Mouse (Mus musculus) intestine, postnatal 0 days (tissue): ENCODE measurements around the gene Rnf220. TPM values are rescaled to one million over a fixed set of nuclear protein-coding genes. Genes with fewer than 3 reads are reported as not detected.

Source experiments
- ATAC-seq: fragments of 200-750 bp; cut with Nextera tagmentation; 2 replicates; pipeline ENCODE4 v1.8.0; 2017; ENCODE audit warnings: mild to moderate bottlenecking, moderate TSS enrichment, moderate library complexity
- H3K27ac ChIP-seq: fragments of 300-500 bp; sonication (generic); 2 replicates; pipeline ENCODE4 v1.5.1; 2014; ENCODE audit warnings: mild to moderate bottlenecking, low read depth, low read length, moderate library complexity
- H3K27me3 ChIP-seq: fragments of 300-500 bp; sonication (generic); replicated peaks from 2 replicates; pipeline ENCODE4 v1.6.1; 2014; ENCODE audit warnings: low read length, mixed read lengths; ENCODE audit not compliant: control insufficient read depth, insufficient read depth
- H3K36me3 ChIP-seq: fragments of 300-500 bp; sonication (generic); 2 replicates; pipeline ENCODE4 v1.6.1; 2014; ENCODE audit warnings: mild to moderate bottlenecking, moderate library complexity; ENCODE audit not compliant: control insufficient read depth, insufficient read depth
- H3K4me1 ChIP-seq: fragments of 300-500 bp; sonication (generic); replicated peaks from 2 replicates; pipeline ENCODE4 v1.6.1; 2014; ENCODE audit warnings: antibody characterized with exemption, low read length, mixed read lengths; ENCODE audit not compliant: control insufficient read depth, insufficient read depth
- H3K4me2 ChIP-seq: fragments of 300-500 bp; sonication (generic); replicated peaks from 2 replicates; pipeline ENCODE4 v1.6.1; 2014; ENCODE audit warnings: low read depth, mild to moderate bottlenecking, moderate library complexity
- H3K4me3 ChIP-seq: fragments of 300-500 bp; sonication (generic); 2 replicates; pipeline ENCODE4 v1.5.1; 2014; ENCODE audit warnings: low read depth, low read length
- H3K9ac ChIP-seq: fragments of 300-500 bp; sonication (generic); 2 replicates; pipeline ENCODE4 v1.6.1; 2014; ENCODE audit warnings: mild to moderate bottlenecking, low read depth, low read length
- H3K9me3 ChIP-seq: fragments of 300-500 bp; sonication (generic); 2 replicates; pipeline ENCODE4 v1.6.1; 2016; ENCODE audit warnings: mixed run types; ENCODE audit not compliant: control insufficient read depth
- CTCF ChIP-seq: sonication (generic); IDR thresholded peaks from 2 replicates; pipeline ENCODE4 v1.5.1; 2016; ENCODE audit warnings: low read depth, mild to moderate bottlenecking, control low read depth, antibody characterized with exemption, moderate library complexity
- WGBS: fragments of 180-500 bp; shearing (Covaris S2); extraction: QIAGEN DNeasy Blood & Tissue Kit; methylation state at CpG from one replicate; pipeline ENCODE4 v1.1.7; 2014; 5-methylcytosine and 5-hydroxymethylcytosine counted together
- polyA plus RNA-seq: library from polyadenylated mRNA; unstranded; fragments of >200 nt; fragmentation: Nextera tagmentation; extraction: Ambion mirVana; gene quantifications from 2 replicates; pipeline ENCODE4 v1.2.1, GENCODE M21; 2015

The Rnf220 gene
- polyA plus RNA-seq, 1 experiment from 2014 or later: 35.9 TPM

GRCm38 (mm10) chr4:117323515-117324344 lies 173.1 kb downstream of the Rnf220 start:
- Histone ChIP-seq H3K4me1 (no peaks in the 10 kb centered on the region), H3K36me3 (no peaks in the 10 kb centered on the region), H3K9me3 (no peaks in the 10 kb centered on the region), H3K9ac (no peak overlapping the region), H3K27ac (no peak overlapping the region), H3K4me2 (no peak overlapping the region), H3K27me3 (peaks cover 75% of the 10 kb centered on the region), H3K4me3 (no peak overlapping the region)
- peak; percentile 95 for TF ChIP-seq CTCF
- WGBS: 29% methylated on average over 14 of the region's 14 CpGs
- 0 out of 2 replicates have a peak, but pooled peaks have one; percentile 26 for ATAC-seq

- TF ChIP-seq CTCF: no peak
- ATAC-seq: no peak
- no peaks in the 10 kb centered on the region for H3K36me3 ChIP-seq
- 84% methylated on average over 5 of the region's 5 CpGs for WGBS
- H3K9ac ChIP-seq: no peak overlapping the region
- H3K27me3 ChIP-seq: peaks cover 76% of the 10 kb centered on the region
- no peaks in the 10 kb centered on the region for H3K9me3 ChIP-seq
- no peaks in the 10 kb centered on the region for H3K4me1 ChIP-seq
- H3K4me2 ChIP-seq: no peak overlapping the region
- H3K27ac ChIP-seq: no peak overlapping the region
- H3K4me3 ChIP-seq: no peak overlapping the region
Measured at GRCm38 (mm10) chr4:117321011-117321410, 175.8 kb downstream of the Rnf220 start.

GRCm38 (mm10) chr4:117318508-117318907 lies 178.3 kb downstream of the Rnf220 start:
- Histone ChIP-seq H3K4me1 (no peaks in the 10 kb centered on the region), H3K4me3 (no peak overlapping the region), H3K36me3 (no peaks in the 10 kb centered on the region), H3K9ac (no peak overlapping the region), H3K4me2 (no peak overlapping the region), H3K27me3 (peaks cover 82% of the 10 kb centered on the region), H3K27ac (no peak overlapping the region), H3K9me3 (no peaks in the 10 kb centered on the region)
- no peak for ATAC-seq
- 85% methylated on average over 9 of the region's 9 CpGs for WGBS
- no peak for TF ChIP-seq CTCF

GRCm38 (mm10) chr4:117317701-117318190 lies 179.1 kb downstream of the Rnf220 start:
- WGBS: 12% methylated on average over 18 of the region's 18 CpGs
- Histone ChIP-seq H3K4me1 (no peaks in the 10 kb centered on the region), H3K9me3 (no peaks in the 10 kb centered on the region), H3K36me3 (no peaks in the 10 kb centered on the region), H3K27ac (no peak overlapping the region), H3K27me3 (peaks cover 75% of the 10 kb centered on the region), H3K4me2 (no peak overlapping the region), H3K9ac (no peak overlapping the region), H3K4me3 (no peak overlapping the region)
- no peak for TF ChIP-seq CTCF
- no peak for ATAC-seq

GRCm38 (mm10) chr4:117316800-117317199 lies 180.1 kb downstream of the Rnf220 start:
- Histone ChIP-seq H3K4me2 (no peak overlapping the region), H3K4me1 (no peaks in the 10 kb centered on the region), H3K36me3 (no peaks in the 10 kb centered on the region), H3K27ac (no peak overlapping the region), H3K27me3 (peaks cover 66% of the 10 kb centered on the region), H3K4me3 (no peak overlapping the region), H3K9ac (no peak overlapping the region), H3K9me3 (no peaks in the 10 kb centered on the region)
- no peak for TF ChIP-seq CTCF
- WGBS: 55% methylated on average over 6 of the region's 6 CpGs
- ATAC-seq: no peak

- H3K4me2 ChIP-seq: no peak overlapping the region
- 71% methylated on average over 16 of the region's 16 CpGs for WGBS
- TF ChIP-seq CTCF: no peak
- peaks cover 57% of the 10 kb centered on the region for H3K27me3 ChIP-seq
- no peaks in the 10 kb centered on the region for H3K4me1 ChIP-seq
- H3K9me3 ChIP-seq: no peaks in the 10 kb centered on the region
- H3K27ac ChIP-seq: no peak overlapping the region
- H3K36me3 ChIP-seq: no peaks in the 10 kb centered on the region
- no peak overlapping the region for H3K4me3 ChIP-seq
- ATAC-seq: no peak
- H3K9ac ChIP-seq: no peak overlapping the region
Measured at GRCm38 (mm10) chr4:117314849-117315500, 181.9 kb downstream of the Rnf220 start.
